Mouse (Mus musculus) urinary bladder, adult 18-20 months (tissue): Measurements from ENCODE around the gene Kalrn.
A peak's percentile ranks its signal among the peaks of the same experiment; 100 is the strongest.

Source experiments
- DNase-seq, 2 experiments: peaks; one replicate each; pipeline ENCODE4 v3.0.0; 2022; ENCODE audit warnings: low spot score in 2 of 2, mixed read lengths in 2 of 2

The Kalrn gene

DNA sequence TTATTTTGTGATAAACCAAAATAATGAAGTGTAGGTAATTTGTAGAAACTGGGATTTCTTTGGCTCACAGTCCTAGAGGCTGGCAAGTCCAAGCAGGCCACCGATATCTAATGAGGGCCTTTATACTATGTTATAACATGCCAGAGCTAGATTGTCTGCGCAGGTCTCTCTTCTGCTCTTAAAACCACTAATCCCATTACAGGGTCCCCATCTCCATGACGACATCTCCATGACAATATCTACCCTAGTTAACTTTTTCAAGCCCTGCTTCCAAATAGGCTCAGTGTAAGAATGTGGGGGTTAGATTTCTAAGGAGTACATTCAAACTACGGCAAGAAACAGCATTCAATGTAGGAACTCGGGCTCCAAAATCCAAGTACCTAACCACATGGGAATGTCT is 143.2 kb downstream of the Kalrn start:
- DNase-seq, result no peak

DNA sequence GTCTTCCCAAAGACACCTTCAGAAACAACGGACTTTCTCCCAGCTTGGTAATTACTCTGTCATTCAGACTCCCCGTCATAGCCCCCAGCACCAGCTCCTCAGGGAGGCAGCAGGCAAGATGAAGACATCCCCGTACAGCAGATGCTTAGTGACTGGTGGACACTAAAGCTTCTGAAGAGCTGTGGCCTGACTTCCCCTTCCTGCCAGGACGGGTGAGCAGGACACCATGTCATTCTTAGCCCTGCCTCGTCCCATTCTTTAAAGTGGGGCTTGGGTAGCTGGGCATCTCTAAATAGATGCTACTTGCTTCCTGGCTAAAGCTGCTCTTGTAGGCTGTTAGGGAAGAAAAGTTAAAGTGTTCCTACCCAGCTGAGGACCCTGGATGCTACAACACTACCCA is 145.7 kb downstream of the Kalrn start:
- no peak for DNase-seq

DNA sequence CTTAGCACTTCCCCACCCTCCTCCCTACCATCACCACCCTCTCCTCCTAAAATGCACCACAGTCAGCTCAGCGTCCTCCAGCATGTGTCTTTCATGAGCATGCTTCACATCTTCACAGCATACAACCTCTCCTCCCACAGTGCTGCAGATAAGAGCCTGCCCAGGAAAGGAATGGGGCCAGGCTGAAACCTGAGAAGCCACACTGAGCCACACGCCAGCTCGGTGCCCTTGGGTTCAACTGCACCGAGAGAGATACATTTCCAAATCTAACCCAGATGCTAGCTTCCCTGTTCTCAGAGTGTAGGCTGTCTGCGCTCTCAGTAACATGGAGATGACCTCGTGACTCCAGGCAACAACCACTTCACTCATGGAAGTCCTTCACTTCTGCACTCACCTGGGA is 151.9 kb downstream of the Kalrn start:
- DNase-seq, result no peak

DNA sequence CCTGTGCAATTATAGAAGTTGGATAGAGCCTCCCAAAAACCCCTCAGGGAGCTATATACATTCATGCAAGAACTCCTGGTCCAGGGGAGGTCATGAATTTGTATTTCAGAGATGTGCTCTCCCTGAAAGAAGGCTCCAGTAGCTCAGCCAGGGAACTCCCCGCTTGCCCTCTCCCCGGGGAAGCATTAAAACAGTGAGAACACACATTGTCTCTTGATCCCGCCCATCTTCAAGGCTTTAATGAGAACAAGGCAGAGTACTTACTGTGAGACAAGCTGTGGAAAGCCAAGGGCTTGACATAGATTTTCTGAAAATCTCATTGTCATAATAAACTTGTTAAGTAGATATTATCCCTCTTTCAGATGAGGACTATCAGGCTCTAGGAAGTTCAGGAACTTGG is 155.4 kb downstream of the Kalrn start:
- no peak for DNase-seq

DNA sequence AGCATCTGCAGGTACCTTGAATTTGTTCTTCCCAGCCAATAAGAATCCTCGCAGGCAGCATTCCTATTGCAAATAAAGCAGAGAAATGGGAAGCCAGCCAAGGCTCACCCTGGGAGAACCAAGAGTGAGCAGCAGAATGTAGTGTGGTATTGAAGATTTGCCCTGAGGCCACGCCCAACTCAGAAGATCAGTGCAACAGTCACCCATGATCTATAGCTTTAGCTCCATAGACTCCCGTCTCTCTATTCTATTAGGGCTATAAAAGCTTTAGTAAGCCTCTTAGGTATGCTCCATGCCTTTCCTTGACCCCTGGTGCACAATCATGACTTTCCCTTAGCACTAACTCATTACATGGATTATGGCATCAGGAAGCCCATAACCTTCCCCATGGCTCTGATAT is 155.9 kb downstream of the Kalrn start:
- DNase-seq, result no peak

DNA sequence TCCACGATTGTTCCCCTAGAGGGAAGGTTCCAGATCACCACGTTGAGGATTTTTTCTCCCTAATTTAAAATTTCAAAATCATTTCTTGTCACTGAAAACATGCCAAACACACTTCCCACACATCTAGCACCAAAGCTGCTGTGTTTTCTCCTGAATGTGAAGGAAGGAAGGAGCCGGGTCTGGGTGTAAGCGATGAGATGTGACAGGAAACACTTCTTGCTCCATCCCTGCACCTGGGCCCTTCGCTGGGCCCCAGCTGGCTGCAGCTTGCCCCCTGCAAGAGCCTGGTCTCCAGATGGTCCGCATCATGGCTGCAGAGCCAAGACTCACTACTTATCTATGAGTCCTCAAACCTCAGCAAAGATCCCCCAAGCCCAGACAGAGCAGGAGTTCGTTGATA is 158.8 kb downstream of the Kalrn start:
- DNase-seq, result no peak

DNA sequence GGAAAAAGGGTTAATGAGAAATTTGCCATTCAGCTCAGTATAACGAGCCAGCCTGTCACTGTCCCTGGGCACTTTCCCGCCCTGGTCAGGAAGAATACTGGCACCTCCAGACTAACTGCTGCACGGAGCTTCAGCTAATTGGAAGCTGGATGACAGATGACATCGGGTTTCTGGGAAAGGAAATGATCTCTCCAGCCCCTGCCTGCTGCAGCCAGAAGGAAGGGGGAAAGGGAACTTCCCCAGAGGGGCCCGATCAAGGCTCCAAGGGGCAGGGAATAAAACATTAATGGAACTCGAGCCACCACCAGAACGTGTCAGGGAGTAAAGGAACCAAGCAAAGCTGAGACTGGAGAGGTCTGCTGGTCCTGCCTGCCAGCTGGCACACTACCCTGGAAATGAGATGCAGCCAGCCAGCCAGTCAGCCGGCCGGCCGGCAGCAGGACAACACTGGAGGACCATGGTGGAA is 159.4 kb downstream of the Kalrn start:
- DNase-seq, result peak in 1 of 2 experiments; percentile 18

DNA sequence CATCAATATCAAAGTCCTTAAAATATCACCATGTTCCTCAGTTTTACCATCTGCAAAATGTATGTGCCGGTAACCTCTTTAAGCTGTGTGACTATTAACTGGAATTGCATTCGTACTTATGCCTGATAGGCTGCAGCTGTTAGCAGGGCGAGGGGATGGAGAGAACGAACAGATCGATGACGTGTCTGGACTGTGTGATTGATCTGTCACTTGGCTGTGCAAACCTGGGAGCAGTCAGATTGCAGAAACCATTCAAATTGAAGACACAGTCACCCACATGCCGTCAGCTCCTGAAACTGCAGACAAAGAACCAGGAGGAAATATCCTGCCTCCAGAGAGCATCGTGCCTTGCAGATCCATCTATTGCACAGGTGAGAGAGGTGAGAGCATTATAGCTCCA is 166.3 kb downstream of the Kalrn start:
- no peak for DNase-seq

DNA sequence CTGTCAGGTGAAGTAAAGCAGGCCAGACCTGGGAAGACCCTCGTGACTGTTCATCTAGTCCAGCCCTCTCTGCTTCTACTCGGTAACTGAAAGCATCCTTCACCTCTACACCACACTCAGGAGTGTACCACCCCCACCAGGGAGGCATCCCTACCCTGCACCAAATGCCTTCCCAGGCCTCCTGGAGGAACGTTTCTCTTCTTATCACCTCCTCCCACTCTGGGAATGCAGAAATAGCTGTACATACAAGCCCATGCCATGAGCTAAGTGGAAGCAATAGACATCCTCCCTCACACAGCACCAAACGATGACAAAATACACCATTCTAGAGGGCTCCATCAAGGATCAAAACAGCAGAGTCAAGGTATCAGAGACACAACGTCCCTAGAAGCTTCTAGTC is 168.2 kb downstream of the Kalrn start:
- no peak for DNase-seq

DNA sequence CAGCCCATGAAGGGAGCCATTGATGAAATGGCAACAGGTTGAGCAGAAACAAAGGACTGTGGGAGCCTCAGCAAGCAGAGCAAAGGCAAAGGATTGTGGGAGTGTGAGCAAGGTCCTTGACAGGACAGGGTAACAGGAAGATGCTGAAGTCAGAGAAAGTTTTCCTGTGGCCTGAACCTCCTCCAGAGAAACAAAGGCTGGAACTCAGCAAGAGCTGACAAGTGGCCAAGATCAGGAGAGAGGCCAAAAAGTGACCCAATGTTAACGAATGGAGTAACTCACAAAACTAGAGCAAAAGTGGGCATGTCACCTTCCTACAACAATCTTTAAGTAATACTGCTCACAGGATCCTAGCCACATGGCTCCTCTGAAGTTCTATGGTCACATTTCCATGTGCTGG is 172.1 kb downstream of the Kalrn start:
- no peak for DNase-seq

DNA sequence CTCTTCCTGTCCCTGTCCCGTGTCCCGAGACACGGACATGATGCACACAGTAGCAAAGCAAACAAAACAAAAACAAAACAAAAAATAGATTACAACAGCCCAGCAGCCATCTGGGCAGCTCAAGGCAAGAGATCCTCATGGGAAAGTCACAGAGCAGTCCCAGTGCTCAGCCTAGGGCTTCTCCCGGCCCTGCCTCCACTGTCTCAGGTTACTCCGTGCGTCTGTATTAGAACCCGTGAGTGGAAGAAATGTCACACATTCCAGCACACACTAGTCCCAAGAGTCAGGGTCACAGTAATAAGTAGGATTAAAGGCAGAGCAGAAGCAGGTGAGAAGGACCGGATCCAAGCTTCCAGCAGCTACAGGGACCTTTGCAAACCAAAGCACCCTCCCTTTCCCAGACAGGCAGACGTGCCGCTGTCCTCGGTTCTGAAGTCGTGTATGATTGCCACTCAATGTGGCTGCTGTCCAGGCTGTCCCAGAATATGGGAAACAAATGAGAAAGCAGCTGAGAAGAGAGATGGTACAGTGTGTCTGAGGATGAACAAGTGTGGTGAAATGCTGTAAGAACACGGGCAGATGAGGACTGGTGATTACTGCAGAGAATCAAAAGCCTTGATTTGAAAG is 173.1 kb downstream of the Kalrn start:
- DNase-seq, result peak in 1 of 2 experiments; percentile 12

DNA sequence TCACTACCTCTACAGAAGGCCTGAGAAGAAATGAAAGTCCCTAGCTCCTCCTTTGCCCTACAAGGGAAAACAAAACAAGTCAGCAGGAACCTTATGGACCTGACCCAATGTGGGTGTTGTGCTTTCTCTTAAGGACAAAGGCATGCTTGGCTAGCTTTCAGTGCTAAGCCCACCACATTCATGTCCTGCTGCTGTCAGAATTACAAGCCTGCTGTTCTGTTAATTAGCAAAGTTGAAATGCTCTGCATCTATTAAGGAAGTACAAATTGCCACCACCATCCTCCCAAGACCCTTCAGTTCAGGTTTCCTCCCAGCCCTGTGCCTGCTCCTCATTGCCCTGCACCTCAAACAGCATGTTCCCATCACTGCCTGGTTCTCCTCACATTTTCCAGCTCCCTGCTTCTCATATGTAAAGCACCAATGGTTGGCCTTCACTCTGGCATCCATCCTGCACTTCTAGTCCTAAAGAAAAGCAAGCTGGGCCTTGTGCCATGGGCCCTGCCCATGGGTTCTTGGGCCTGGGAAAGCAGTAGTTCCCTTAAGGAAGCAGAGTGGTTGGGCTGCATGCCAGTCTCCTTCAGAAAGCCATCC is 178.0 kb downstream of the Kalrn start:
- no peak for DNase-seq

DNA sequence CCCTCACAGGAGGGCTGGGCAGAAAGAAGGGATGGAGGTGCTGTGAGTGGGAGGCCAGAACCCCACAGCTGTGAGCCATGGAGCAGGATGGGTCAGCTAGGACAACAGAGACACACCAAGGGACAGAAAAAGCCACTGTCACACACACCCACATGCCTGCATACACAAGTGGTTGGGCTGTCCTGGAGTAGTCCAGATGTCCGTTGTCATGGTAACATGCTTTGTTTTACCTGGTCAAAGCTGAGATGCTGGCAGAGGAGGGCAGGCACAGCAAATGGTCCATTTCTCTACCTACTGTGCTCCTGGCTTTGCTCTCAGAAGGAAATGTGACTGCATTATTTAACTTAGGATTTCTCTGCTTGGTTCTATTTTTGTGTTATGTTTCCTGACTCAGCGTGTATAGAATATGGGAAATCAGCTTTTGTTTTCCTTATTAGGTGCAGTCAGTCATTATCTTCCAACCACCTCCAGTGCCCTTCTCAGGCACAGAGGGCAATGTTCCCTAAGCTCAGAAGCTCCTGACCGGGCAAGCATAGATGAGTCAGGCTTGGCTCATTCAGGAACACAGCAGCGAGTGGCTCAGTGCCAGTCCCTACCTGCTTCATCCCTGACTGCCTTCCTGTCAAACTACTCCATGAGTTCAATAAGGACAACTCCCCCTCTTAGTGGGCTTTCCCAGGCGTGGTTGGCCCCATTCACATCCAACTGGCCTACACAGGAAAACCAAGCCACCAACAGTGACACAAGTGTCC is 183.6 kb downstream of the Kalrn start:
- no peak for DNase-seq

DNA sequence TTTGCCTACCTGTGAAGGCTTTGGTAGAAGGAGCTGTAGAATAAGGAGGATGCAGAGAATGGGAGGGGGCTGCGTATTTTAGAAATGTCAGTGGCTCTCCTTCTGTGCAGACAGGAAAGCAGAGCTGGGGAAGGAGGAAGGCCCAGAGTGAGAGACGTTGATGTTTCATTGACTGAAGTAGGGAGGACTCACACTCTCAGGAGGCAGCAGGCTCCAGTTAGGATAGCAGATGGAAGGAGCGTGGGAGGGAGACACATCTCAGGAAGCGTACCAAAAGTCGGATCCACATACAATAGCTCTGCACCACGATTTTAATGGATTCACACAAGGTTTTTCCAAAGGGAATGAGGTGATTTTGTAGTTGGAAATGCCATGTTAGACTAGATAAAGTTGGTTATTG is 184.5 kb downstream of the Kalrn start:
- no peak for DNase-seq

DNA sequence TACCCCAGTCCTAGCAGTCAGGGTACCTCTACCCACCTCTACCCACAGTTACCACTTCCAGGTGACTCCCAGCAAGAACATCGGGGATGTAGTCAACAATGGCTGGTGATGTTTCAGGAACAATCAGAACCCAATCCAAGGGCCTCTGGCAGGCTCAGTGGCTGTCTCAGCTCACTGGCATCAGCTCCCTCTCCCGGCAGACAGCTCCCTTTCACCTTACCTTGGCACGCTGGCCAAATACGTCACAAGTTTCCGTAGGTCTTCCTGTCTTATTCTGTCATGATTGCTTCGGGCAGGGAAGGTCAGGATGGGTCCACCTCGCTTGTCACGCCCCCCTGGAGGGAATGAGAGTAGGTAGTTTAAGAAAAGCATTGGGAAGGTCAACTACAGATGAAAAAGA is 188.3 kb downstream of the Kalrn start:
- no peak for DNase-seq

DNA sequence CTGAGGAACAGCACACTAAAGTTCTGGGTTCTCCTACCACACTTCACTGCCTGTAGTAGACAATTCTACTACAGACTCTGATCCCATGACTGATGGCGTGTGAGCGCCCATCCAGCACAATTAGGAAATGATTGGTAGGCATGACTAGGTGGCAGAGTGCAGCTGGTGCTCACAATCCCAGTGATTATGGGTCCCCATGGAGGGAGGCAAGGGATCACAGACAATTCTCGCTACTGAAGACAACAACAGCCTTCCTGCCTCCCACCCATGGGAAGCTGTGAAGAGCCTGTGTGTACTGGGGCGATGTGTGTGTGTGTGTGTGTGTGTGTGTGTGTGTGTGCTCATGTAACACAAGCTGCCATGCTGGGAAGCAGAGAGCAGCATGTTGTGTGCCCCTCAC is 190.3 kb downstream of the Kalrn start:
- no peak for DNase-seq

DNA sequence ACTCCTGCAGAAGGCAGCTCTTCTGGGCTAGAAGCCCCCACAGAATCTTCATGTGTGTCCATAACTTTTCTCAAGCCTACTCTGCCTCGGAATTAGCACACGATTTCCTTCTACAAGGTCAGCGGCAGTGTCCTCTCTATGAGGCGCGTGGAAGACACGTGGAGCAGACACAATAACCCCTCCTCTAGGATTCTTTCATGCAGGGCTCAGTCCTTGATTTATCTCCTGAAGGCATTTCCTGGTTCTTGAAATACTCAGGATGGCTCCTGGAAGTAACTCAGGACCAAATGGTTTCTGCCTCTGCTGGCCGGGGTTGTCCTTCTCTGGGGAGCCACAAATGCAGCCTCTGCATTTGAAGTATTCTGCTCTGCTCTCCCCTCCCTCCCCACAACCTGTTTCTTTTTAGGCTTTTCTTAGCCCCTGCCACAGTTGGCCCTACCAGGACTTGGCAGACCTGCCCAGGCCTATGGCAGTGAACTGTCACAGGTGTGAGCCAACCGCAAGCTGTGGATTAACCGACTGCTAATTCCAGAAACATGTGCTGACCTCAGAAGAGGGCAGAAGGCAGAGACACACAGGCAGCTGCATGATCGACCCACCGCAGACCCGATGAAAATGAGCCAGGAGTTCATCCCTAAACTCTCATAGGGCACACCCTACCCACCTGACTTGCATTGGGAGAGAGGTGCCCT is 197.0 kb downstream of the Kalrn start:
- DNase-seq, result no peak

DNA sequence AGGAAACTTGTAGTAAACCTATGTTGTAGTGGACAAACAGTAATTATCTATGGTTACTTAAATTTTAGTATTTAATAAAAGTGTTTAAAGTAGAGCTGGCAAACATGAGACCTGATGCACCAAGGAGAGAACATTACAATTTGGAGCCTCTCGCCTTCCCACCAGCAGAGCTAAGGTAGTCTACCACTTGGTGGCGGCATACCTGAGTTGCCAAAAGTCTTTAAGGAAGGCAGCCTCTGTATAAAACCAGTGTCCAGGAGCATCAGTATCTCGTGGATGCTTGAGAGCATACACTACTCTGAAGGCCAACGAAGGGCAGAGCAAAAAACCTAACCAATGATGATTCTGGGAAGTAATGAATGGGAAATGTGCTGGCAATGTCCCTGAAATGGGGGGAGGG is 199.8 kb downstream of the Kalrn start:
- no peak for DNase-seq

DNA sequence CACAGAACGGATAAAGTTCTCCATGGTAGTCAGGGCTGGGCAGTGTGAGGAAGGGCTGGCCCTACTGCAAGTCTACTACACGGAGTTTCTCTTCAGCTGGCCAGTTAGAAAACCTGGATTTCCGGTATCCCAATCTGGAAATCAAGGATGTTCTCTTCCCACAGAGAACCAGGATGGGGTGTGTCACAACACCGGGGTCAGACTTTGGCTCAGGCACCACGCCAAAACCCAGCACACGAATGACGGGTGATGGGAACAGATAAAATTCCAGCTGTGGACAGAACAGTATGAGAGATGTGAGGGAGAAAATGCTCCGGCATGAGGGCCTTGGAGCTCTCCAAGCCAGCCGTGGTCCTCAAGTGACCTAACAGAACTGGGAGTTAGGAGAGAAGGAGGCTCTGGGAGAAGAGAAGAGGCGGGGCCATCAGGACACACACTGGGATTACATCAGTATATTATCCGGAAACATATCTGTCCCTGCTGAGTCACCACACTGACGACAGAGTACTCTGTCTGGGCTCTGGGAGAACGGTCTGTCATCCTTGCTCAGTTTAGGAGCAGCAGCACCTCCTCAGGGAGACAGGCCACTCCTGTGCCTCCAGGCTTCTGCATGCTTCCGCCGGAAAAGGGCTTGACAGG is 201.1 kb downstream of the Kalrn start:
- peak in 1 of 2 experiments; percentile 6 for DNase-seq

DNA sequence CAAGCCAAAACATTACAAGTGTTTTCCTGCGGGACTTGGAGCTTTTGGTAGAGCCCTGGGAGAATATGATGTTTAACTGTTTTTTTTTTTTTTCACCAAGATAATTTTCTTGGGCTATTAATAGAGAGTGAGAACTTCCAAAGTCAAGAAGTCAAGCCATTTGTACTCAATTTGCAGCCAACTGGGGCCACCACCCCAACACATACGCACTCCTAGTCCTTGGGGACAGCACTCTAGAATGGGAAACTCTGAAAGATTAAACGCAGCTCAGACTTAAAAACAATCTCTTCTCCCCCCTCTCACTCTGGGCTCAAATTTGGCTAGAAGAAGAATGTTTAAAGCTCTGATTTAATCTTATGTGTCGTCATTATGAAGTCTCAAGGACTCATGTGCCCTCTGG is 214.1 kb downstream of the Kalrn start:
- DNase-seq, result no peak

DNA sequence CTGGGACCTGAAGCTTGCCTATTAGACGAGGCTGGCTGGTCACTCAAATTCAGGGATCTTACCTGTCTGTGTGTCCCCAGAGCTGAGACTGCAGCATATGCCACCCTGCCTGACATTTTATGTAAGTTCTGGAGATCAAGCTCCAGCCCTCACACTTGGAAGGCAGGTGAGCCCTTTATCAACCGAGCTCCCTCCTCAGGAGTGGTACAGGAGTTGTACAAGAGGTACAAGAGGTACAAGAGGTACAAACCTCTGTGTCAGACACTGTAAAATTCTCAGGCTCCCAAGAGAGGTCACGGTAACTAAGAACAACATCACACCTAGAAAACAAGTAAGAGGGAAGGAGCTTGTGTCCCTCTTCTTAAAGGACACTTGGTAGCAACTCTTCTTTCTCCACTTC is 217.8 kb downstream of the Kalrn start:
- DNase-seq, result no peak

DNA sequence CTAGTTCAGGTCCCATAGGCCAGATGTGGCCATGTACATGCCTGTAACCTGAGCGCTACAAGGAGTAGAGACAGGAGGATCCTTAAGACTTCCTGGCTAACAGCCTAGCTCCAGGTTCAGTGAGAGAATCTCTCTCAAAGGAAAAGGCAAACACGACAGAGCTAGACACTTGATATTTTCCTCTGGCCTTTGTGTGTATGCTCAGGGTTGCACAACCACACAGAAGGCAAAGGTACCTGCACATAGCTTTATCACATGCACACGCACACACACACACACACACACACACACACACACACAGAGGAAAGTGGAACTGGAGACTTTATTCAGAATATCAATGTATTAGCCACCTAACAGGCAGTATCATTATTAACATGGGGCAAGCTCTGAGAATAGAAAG is 219.3 kb downstream of the Kalrn start:
- DNase-seq, result no peak
